Mouse (Mus musculus): Measurements from ENCODE around the gene Ccdc88b. TPM values are rescaled to one million over a fixed set of nuclear protein-coding genes. Genes with fewer than 3 reads are reported as not detected.

The Ccdc88b gene
- polyA plus RNA-seq, 1 experiment from 2014 or later = 1.6 TPM

DNA sequence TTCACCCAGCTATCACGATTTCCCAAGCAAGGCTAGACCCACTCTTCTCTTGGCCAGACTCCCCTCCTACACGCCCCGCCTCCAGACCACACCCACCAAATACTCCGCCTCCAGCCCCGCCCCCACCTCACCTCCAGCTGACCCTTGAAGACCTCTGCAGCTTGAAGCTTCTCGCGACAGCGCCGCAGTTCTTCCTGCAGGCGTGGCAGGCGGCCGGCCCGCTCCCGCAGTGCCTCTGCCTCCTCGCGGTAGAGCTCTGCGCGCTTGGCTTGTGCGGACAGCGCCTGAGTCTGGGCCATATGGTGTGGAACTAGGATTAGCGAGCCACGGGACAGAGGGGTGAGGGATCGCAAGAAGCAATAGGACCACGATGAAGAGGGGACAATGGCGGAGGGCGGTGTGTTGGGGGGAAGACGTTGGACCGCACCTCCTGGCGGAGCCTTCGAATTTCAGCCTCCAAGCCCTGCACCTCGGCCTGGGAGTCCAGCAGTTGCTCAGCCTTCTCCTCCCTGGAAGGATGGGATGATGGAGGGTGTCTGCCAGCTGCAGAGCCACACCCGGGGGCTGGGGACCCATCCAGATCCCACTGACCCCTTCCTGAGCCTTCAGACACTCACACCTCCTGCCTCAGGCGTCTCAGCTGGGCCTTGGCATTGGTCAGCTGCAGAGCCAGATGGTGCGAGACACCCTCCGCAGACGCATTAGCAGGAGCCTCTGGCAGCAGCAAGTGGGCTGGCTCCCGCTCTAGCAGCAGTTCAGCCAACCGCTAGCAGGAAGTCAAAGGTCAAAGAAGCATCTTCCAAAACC lies 2.6 kb downstream of the Ccdc88b start:
- H3K9me3 ChIP-seq = no peaks in the 10 kb centered on the region
- H3K36me3 ChIP-seq = no peaks in the 10 kb centered on the region
- peak; percentile 54; the same call in 1 of the 2 replicates for ATAC-seq (ENCODE audit: low FRiP score, low read depth)
- WGBS = 7% methylated on average over 38 of the region's 38 CpGs
- H3K4me1 ChIP-seq = peaks cover 13% of the 10 kb centered on the region
- H3K4me2 ChIP-seq (replicated peaks) = peak overlapping the region; percentile 58
- H3K27me3 ChIP-seq (replicated peaks) = 0 out of 2 replicates have a peak, but pooled peaks cover 5% of the 10 kb centered on the region
- H3K27ac ChIP-seq = no peak overlapping the region
- H3K9ac ChIP-seq = 0 out of 2 replicates have a peak overlapping the region, but pooled peaks have one; percentile 3
- 0 out of 2 replicates have a peak overlapping the region, but pooled peaks have one; percentile 5 for H3K4me3 ChIP-seq

DNA sequence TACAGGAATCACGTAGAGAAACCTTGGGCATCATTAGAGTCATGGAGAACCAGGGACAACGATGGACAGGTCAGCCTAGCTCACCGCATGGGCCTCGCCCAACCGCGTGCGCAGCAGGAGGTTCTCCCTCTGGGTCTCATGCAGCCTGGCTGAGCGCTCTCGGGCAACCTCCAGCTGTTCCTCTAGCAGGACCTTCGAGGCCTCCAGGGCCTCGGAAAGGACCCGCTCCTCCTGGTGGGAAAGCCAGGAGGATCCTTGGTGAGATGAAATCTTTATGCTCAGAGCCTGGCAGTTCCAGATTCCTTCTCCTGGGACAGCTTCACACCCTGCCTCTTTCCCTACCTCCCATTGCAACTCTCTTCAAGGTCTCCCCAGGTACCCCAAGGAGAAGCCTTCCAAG lies 3.4 kb downstream of the Ccdc88b start:
- Histone ChIP-seq H3K4me1 (peaks cover 13% of the 10 kb centered on the region), H3K4me3 (no peak overlapping the region), H3K9me3 (no peaks in the 10 kb centered on the region), H3K27ac (no peak overlapping the region), H3K4me2 (replicated peaks) (peak overlapping the region; percentile 58), H3K27me3 (replicated peaks) (peaks cover 13% of the 10 kb centered on the region), H3K36me3 (no peaks in the 10 kb centered on the region), H3K9ac (no peak overlapping the region)
- ATAC-seq (ENCODE audit: low FRiP score, low read depth) = no peak
- WGBS = 88% methylated on average over 12 of the region's 12 CpGs

DNA sequence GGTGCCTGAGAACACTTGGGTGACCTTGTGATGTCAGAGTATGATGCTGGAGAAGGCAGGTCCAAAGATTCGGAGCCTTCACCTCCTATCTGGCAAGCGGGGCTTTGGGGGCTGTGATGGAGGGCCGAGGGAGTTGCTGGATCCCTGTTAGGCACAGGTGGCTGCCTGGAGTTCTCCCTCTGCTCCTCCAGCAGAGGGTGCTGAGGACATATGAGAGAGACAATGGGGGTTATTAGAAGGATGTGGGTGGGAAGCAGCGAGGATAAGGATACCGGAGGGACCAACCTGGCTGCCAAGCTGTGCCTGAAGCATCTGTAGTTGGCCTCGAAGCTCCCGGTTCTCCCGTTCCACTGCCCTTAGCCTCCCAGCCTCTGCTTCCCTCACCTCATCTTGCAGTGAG lies 4.1 kb downstream of the Ccdc88b start:
- H3K4me3 ChIP-seq = no peak overlapping the region
- no peaks in the 10 kb centered on the region for H3K9me3 ChIP-seq
- H3K4me1 ChIP-seq = peaks cover 13% of the 10 kb centered on the region
- peaks cover 20% of the 10 kb centered on the region for H3K27me3 ChIP-seq (replicated peaks)
- ATAC-seq (ENCODE audit: low FRiP score, low read depth) = no peak
- H3K4me2 ChIP-seq (replicated peaks) = no peak overlapping the region
- no peak overlapping the region for H3K9ac ChIP-seq
- H3K36me3 ChIP-seq = no peaks in the 10 kb centered on the region
- H3K27ac ChIP-seq = no peak overlapping the region
- WGBS = 68% methylated on average over 8 of the region's 8 CpGs

DNA sequence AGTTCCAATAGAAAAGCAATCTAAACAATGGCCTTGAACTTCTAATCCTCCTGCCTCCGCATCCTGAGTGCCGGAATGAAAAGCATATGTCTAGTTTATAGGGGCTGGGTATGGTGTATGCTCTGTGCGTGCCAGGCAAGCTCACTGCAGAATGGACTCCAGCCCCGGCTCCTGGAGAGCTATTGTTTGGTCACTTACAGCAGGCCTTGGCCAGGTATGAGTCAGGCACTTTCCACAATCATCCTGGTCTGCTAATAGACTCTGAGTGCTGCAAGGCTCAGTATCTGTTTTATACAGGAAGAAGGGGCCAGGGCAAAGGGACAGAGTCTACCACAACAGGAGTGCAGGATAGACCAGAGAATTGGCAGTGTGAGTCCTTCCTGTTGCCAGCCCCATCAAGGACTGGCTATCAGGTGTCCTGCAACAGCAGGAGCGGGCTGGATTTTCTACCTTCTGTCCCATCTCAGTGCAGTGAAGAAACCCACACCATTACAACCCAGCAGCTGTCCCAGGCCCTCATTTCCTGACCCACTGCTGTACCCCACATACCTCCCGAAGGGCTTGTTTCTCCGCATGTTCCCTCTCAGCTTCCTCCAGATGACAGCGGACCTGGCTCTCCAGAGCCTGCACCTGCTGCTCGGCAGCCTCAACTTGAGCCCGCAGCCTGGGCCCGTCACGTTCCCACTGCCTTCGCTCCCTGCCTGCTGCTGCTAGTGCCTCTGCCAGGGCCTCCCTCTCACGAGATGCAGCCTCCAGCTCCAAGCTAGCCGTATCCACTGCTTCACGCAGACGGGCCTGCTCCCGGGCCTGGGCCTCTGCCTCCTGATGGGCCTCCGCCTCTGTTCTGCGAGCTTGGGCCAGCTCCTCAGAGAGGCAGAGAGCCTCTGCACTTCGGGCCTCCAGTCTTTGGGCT lies 5.4 kb downstream of the Ccdc88b start:
- Histone ChIP-seq H3K27ac (no peak overlapping the region), H3K4me1 (peaks cover 21% of the 10 kb centered on the region), H3K4me2 (replicated peaks) (no peak overlapping the region), H3K9ac (no peak overlapping the region), H3K9me3 (no peaks in the 10 kb centered on the region), H3K27me3 (replicated peaks) (peaks cover 33% of the 10 kb centered on the region), H3K4me3 (no peak overlapping the region), H3K36me3 (no peaks in the 10 kb centered on the region)
- 82% methylated on average over 21 of the region's 21 CpGs for WGBS
- no peak for ATAC-seq (ENCODE audit: low FRiP score, low read depth)

DNA sequence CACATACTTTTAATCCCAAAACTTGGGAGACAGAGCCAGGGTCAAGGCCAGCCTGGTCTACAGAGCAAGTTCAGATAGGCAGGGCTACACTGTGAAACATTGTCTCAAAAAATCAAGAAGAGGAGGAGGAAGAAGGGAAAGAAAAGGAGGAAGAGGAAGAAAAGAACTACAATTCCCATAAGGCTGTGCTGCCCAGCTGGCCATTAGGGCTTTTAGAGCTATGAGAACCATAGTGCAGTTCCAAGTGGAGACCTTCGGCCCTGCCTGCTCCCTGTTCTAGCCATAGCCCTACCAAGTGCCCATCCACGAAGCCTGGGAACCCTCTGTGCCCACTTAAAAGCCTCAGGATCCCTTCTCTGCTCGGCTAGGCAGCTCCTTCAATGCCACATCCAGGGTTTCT lies 6.5 kb downstream of the Ccdc88b start:
- WGBS = 80% methylated on average over 3 of the region's 3 CpGs
- ATAC-seq (ENCODE audit: low FRiP score, low read depth) = no peak
- H3K4me1 ChIP-seq = peaks cover 21% of the 10 kb centered on the region
- no peak overlapping the region for H3K4me3 ChIP-seq
- no peaks in the 10 kb centered on the region for H3K9me3 ChIP-seq
- peaks cover 45% of the 10 kb centered on the region for H3K27me3 ChIP-seq (replicated peaks)
- no peak overlapping the region for H3K27ac ChIP-seq
- no peaks in the 10 kb centered on the region for H3K36me3 ChIP-seq
- H3K9ac ChIP-seq = no peak overlapping the region
- no peak overlapping the region for H3K4me2 ChIP-seq (replicated peaks)

DNA sequence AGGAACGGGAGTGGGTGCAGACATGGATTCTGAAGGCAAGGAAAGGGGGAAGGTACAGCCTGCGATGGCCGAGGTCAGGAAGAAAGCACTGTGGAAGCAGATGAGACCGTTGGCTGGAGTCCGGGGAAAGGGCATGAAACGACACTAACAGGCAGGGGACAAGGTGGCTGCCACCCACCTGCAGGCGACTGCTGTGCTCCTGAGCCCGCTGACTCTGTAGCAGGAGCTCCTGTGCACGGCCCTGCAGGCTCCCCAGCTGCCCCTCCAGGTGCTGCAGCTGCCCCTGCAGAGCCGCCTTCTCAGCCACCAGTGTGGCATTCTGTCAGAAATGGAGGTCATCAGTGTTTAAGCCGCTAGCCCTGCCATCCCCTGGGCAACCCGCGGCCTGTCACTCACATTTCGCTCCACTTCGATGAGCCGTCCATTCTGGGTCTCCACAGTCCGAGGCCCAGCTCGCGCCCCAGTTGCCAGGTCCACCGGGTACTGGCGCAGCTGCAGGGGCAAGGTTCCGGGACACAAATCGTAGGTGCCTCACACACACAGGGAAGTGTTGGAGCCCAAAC lies 8.4 kb downstream of the Ccdc88b start:
- Histone ChIP-seq H3K4me2 (replicated peaks) (no peak overlapping the region), H3K9ac (no peak overlapping the region), H3K36me3 (no peaks in the 10 kb centered on the region), H3K9me3 (no peaks in the 10 kb centered on the region), H3K4me1 (peaks cover 8% of the 10 kb centered on the region), H3K4me3 (no peak overlapping the region), H3K27ac (no peak overlapping the region), H3K27me3 (replicated peaks) (peaks cover 53% of the 10 kb centered on the region)
- no peak for ATAC-seq (ENCODE audit: low FRiP score, low read depth)
- WGBS = 72% methylated on average over 23 of the region's 23 CpGs

DNA sequence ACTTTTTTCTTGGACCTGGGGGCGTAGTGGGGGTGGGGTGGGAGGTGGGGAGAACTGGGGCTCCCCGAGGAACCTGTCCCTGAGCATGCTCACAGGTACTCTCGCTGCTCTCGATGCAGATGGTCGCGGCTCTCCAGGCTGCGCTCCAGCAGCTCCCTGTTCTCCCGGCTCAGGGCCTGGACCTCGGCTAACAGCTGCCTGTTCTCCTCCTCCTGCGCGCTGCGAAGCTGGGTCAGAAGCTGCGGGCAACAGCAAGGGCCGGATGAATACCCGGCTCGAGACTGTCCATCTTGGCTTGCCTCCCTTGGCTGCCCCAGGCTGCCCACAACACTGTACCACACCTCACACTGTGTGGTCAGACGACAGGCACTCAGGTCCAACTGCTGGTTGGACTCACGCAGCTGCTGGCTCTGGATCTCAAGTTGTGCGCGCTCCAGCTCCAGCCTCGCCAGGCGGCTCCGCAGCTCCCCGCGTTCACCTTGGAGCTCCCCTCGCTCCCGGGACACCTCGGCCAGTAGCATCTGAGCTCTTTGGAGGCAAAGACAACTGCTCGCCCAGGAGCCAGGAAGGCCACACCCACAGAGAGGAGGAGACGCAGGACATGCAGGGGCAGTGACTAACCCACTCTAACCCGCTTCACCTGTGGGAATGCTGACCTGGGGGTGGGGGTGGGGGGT lies 10.0 kb downstream of the Ccdc88b start:
- Histone ChIP-seq H3K9ac (no peak overlapping the region), H3K27ac (no peak overlapping the region), H3K4me1 (peaks cover 8% of the 10 kb centered on the region), H3K9me3 (no peaks in the 10 kb centered on the region), H3K4me2 (replicated peaks) (peak overlapping the region; percentile 52), H3K36me3 (no peaks in the 10 kb centered on the region), H3K27me3 (replicated peaks) (peaks cover 59% of the 10 kb centered on the region), H3K4me3 (no peak overlapping the region; the same call in 1 of the 2 replicates)
- no peak for ATAC-seq (ENCODE audit: low FRiP score, low read depth)
- 3% methylated on average over 31 of the region's 31 CpGs for WGBS

DNA sequence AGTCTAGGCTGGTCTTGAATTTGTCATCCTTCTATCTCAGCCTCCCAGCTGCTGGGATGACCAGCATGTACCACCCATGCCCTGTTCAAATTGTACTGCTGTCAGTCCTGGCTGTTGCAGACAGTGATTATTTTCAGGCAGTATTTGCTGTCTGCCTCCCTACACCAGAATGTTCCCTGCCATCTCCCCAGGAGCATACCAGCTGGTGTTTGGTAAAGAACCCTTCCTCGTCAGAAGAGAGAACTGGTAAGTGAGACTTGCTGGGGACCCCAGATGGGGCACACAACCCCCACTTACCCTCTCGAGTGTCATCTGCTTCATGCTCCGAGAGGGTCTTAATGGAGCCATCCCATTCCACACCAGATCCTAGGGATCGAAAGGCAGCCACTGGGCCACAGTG lies 12.0 kb downstream of the Ccdc88b start:
- Histone ChIP-seq H3K27me3 (replicated peaks) (peaks cover 72% of the 10 kb centered on the region), H3K9me3 (no peaks in the 10 kb centered on the region), H3K4me3 (no peak overlapping the region), H3K27ac (no peak overlapping the region), H3K36me3 (no peaks in the 10 kb centered on the region), H3K4me2 (replicated peaks) (no peak overlapping the region), H3K9ac (no peak overlapping the region), H3K4me1 (peaks cover 11% of the 10 kb centered on the region)
- WGBS = 73% methylated on average over 4 of the region's 4 CpGs
- no peak for ATAC-seq (ENCODE audit: low FRiP score, low read depth)

DNA sequence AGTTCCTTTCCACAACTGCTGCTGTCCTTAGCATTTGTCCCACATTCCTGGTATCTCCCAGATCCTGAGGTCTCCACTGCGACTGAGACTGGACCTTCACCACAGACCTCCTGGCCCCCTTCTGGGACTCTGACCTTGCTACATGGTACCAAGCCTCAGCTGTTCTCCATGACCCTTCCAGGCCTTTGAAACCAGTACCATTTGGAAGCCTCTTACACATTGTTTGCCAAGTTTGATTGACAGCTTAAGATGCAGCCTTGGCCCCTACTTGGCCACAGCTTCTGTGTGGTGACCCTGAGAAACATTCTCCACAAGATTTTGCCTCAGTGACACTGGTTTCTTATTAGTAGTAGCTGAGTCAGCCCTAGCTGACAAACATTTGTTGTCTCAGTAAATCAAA lies 15.7 kb downstream of the Ccdc88b start:
- Histone ChIP-seq H3K4me1 (peaks cover 20% of the 10 kb centered on the region), H3K9me3 (no peaks in the 10 kb centered on the region), H3K4me3 (no peak overlapping the region), H3K36me3 (no peaks in the 10 kb centered on the region), H3K4me2 (replicated peaks) (no peak overlapping the region), H3K9ac (no peak overlapping the region), H3K27ac (no peak overlapping the region), H3K27me3 (replicated peaks) (peaks cover 73% of the 10 kb centered on the region)
- ATAC-seq (ENCODE audit: low FRiP score, low read depth) = no peak
- WGBS = 70% methylated on average over 1 of the region's 1 CpGs

DNA sequence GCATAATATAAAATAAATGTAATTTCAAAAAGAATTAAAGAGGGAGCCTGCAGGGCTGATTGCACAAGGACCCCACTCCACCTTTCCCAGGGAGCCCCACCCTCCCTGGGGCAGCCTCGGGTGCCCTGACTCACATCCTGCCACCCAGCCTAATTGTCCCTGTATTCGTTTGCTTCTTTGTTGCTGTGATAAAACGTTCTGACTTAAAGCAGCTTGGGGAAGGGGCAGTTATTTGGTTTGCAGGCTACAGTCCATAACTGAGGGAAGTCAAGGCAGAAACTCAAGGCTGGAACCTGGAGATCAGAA lies 16.8 kb downstream of the Ccdc88b start:
- Histone ChIP-seq H3K36me3 (no peaks in the 10 kb centered on the region), H3K9me3 (no peaks in the 10 kb centered on the region), H3K4me2 (replicated peaks) (peak overlapping the region; percentile 99), H3K27ac (no peak overlapping the region), H3K9ac (no peak overlapping the region), H3K4me1 (peaks cover 20% of the 10 kb centered on the region), H3K27me3 (replicated peaks) (peaks cover 62% of the 10 kb centered on the region), H3K4me3 (no peak overlapping the region)
- no peak for ATAC-seq (ENCODE audit: low FRiP score, low read depth)
- WGBS = 11% methylated on average over 3 of the region's 3 CpGs

DNA sequence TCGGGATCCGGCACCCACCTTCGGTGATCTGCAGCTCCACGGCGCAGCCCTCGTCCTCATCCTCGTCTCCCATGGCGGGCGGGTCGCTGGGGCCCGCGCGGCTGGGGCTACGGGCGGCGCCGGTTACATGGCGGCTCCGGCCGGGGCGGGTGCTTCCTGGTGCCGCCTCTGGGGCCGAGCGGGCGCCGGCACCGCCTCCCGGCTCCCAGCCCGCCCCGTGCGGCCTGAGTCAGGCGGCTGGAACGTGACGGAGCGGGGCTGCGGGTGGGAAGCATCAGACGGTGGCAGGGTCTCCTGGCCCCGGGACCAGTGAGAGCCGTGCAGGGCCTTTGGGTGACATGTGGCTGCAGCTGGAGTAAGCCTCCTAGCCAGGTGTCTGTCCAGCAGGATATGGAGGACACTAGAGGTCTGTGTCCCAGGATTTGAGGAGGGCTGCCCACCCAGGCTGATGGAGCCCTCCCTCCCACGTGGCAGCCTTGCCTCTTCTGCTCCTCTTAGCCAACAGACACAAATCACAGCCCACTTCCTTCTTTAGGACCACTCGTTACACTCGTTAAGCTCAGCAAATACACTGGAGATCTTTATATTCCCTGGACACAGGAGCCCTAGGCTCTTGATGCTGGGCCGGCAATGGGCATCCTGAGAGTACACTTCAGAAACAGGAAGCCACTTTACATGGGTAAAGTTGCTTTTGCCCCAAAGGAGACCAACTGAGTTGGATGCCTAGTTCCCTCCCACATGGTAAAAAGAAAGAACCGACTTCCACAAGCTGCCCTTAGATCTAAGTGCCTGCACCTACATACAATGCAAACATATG lies 17.3 kb downstream of the Ccdc88b start, which contains the start of gene Rps6ka4:
Gene Rps6ka4 (minus strand): TSS at position 162 of the 817 bp plus-strand sequence.
- WGBS = 2% methylated on average over 44 of the region's 44 CpGs

More for the DNA sequence above, 17.3 kb downstream of the Ccdc88b start, which contains the start of gene Rps6ka4:
- ATAC-seq (ENCODE audit: low FRiP score, low read depth) = peak; percentile 78; the same call in 1 of the 2 replicates
- H3K4me3 ChIP-seq = peak within 1 kb of the TSS; percentile 59
- peak within 1 kb of the TSS; percentile 99 for H3K4me2 ChIP-seq (replicated peaks)
- H3K27me3 ChIP-seq (replicated peaks) = peaks cover 58% of the 10 kb centered on the region
- peaks cover 20% of the 10 kb centered on the region for H3K4me1 ChIP-seq
- no peak within 1 kb of the TSS for H3K27ac ChIP-seq
- H3K36me3 ChIP-seq = no peaks in the 10 kb centered on the region
- no peaks in the 10 kb centered on the region for H3K9me3 ChIP-seq
- H3K9ac ChIP-seq = peak within 1 kb of the TSS; percentile 75
